Mouse (Mus musculus) midbrain, embryonic 16.5 days (tissue): ENCODE measurements at regions not wholly inside any gene's neighbourhood (a gene's known extent, or its start where the extent isn't known, plus 50 kb on each side); places are given as distances from the start of the nearest gene placed in this dataset.
A peak's percentile ranks its signal among the peaks of the same experiment; 100 is the strongest.
"Not testable (repeated sequence)": the region's sequence is repeated elsewhere in the genome, so short reads cannot be mapped to it uniquely, and the experiment has no call there.

Source experiments
- ATAC-seq: fragments of 200-750 bp; cut with Nextera tagmentation; 2 replicates; pipeline ENCODE4 v1.8.0; 2017; ENCODE audit warnings: moderate TSS enrichment
- H3K27ac ChIP-seq: fragments of 300-500 bp; sonication (generic); 2 replicates; pipeline ENCODE4 v1.5.1; 2014; ENCODE audit warnings: mild to moderate bottlenecking, low read length, mixed read lengths
- H3K27me3 ChIP-seq: fragments of 300-500 bp; sonication (generic); 2 replicates; pipeline ENCODE4 v1.6.1; 2014; ENCODE audit warnings: low read depth, low read length, mixed read lengths; ENCODE audit not compliant: control insufficient read depth, insufficient read depth
- H3K36me3 ChIP-seq: fragments of 300-500 bp; sonication (generic); 2 replicates; pipeline ENCODE4 v1.6.1; 2014; ENCODE audit warnings: mild to moderate bottlenecking, low read length, moderate library complexity, mixed read lengths; ENCODE audit not compliant: control insufficient read depth, insufficient read depth
- H3K4me1 ChIP-seq: fragments of 300-500 bp; sonication (generic); 2 replicates; pipeline ENCODE4 v1.6.1; 2014; ENCODE audit warnings: mild to moderate bottlenecking, low read length, mixed read lengths; ENCODE audit not compliant: control insufficient read depth, insufficient read depth
- H3K4me2 ChIP-seq: fragments of 300-500 bp; sonication (generic); 2 replicates; pipeline ENCODE4 v1.6.1; 2014; ENCODE audit warnings: mild to moderate bottlenecking, low read length, mixed read lengths
- H3K4me3 ChIP-seq: fragments of 300-500 bp; sonication (generic); 2 replicates; pipeline ENCODE4 v1.5.1; 2014; ENCODE audit warnings: low read depth, mild to moderate bottlenecking, low read length, moderate library complexity, mixed read lengths
- H3K9ac ChIP-seq: fragments of 300-500 bp; sonication (generic); 2 replicates; pipeline ENCODE4 v1.6.1; 2014; ENCODE audit warnings: low read depth, low read length, mixed read lengths
- H3K9me3 ChIP-seq: fragments of 300-500 bp; sonication (generic); replicated peaks from 2 replicates; pipeline ENCODE4 v1.6.1; 2014; ENCODE audit warnings: mild to moderate bottlenecking, low read length, mixed read lengths; ENCODE audit not compliant: control insufficient read depth, poor library complexity, severe bottlenecking
- WGBS: fragments of 180-500 bp; shearing (Covaris S2); extraction: QIAGEN DNeasy Blood & Tissue Kit; methylation state at CpG from one replicate; pipeline ENCODE4 v1.1.7; 2014; 5-methylcytosine and 5-hydroxymethylcytosine counted together

GRCm38 (mm10) chr10:104686669-104687068 lies 492.8 kb downstream of the Gm4340 start:
- no peak overlapping the region for H3K9ac ChIP-seq
- WGBS: 77% methylated on average over 6 of the region's 6 CpGs
- H3K27ac ChIP-seq: no peak overlapping the region
- H3K4me3 ChIP-seq: no peak overlapping the region
- H3K27me3 ChIP-seq: no peaks in the 10 kb centered on the region
- no peaks in the 10 kb centered on the region for H3K9me3 ChIP-seq
- ATAC-seq: no peak
- no peaks in the 10 kb centered on the region for H3K4me1 ChIP-seq
- no peak overlapping the region for H3K4me2 ChIP-seq
- H3K36me3 ChIP-seq: no peaks in the 10 kb centered on the region

DNA sequence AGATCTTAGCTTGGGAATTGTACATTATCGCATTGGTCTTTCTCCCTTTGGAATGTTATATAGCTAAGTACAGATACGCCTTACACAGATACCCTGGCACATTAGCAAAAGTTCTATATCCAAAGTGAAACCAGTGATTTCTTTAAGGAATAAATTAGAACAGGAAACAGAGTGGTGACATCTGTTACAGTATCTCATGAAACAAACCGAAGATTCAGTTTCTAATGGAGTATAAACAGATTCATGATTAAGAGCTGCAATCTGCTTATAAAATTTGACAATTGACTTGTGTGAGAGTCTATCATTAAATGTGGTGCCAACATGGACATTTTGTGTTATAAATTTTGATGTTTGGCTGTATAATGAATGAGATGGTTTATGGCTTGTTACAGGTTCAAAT lies 501.1 kb downstream of the Gm4340 start:
- H3K4me2 ChIP-seq: no peak overlapping the region
- H3K9ac ChIP-seq: no peak overlapping the region
- no peaks in the 10 kb centered on the region for H3K9me3 ChIP-seq
- 94% methylated on average over 3 of the region's 3 CpGs for WGBS
- H3K27ac ChIP-seq: no peak overlapping the region
- ATAC-seq: no peak
- no peaks in the 10 kb centered on the region for H3K27me3 ChIP-seq
- H3K4me3 ChIP-seq: no peak overlapping the region
- no peaks in the 10 kb centered on the region for H3K4me1 ChIP-seq
- H3K36me3 ChIP-seq: no peaks in the 10 kb centered on the region

DNA sequence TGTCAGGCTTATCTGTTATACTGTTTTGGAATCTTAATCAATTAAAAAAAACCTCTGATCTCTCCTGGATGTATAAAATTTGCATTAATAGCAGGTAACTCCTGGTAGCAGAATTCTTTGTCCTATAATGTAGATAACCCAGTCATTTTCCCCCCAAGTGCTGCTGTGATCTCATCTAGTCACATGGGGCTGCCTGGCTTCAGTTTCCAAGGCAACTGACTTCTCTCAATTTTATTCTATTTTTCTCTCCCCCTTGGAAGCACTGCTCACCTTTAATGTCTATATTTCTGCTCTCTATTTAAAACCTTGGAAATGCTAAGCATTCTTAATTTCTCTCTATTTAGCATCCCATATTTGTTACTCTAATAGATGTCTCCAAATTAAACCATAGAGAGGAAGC lies 515.1 kb downstream of the Gm4340 start:
- H3K9me3 ChIP-seq: no peaks in the 10 kb centered on the region
- H3K4me2 ChIP-seq: no peak overlapping the region
- H3K4me3 ChIP-seq: no peak overlapping the region
- no peak overlapping the region for H3K27ac ChIP-seq
- no peaks in the 10 kb centered on the region for H3K27me3 ChIP-seq
- no peak overlapping the region for H3K9ac ChIP-seq
- ATAC-seq: peak; percentile 84
- 0 out of 2 replicates have a peak, but pooled peaks cover 2% of the 10 kb centered on the region for H3K4me1 ChIP-seq
- no peaks in the 10 kb centered on the region for H3K36me3 ChIP-seq

GRCm38 (mm10) chr10:104713281-104713915 lies 519.6 kb downstream of the Gm4340 start:
- not testable (repeated sequence) for H3K9me3 ChIP-seq, H3K9ac ChIP-seq, H3K27me3 ChIP-seq, H3K4me2 ChIP-seq, H3K36me3 ChIP-seq, H3K27ac ChIP-seq, H3K4me3 ChIP-seq, ATAC-seq, H3K4me1 ChIP-seq
- 55% methylated on average over 5 of the region's 5 CpGs for WGBS
